Mouse (Mus musculus) left cerebral cortex, postnatal 36 days (tissue): Measurements from ENCODE around the gene Ipo8. TPM values are rescaled to one million over a fixed set of nuclear protein-coding genes. Genes with fewer than 3 reads are reported as not detected.

Source experiments
- DNase-seq, 2 experiments: peaks; one replicate each; pipeline ENCODE4 v3.0.0; 2021 to 2022; ENCODE audit warnings: low spot score in 2 of 2, mixed read lengths in 1 of 2
- intact Hi-C: fragments of 180-260 bp; cut with DNase I; formaldehyde crosslinking; loops from one replicate; pipeline ENCODE4 v1.15.1; 2025
- total RNA-seq, 2 experiments: library from RNA; stranded (reverse); gene quantifications; 2 replicates each; pipeline ENCODE4 v1.2.3; 2021

Ipo8 gene
- total RNA-seq, 2 experiments from 2014 or later = 37.4 to 45.9 TPM

DNA sequence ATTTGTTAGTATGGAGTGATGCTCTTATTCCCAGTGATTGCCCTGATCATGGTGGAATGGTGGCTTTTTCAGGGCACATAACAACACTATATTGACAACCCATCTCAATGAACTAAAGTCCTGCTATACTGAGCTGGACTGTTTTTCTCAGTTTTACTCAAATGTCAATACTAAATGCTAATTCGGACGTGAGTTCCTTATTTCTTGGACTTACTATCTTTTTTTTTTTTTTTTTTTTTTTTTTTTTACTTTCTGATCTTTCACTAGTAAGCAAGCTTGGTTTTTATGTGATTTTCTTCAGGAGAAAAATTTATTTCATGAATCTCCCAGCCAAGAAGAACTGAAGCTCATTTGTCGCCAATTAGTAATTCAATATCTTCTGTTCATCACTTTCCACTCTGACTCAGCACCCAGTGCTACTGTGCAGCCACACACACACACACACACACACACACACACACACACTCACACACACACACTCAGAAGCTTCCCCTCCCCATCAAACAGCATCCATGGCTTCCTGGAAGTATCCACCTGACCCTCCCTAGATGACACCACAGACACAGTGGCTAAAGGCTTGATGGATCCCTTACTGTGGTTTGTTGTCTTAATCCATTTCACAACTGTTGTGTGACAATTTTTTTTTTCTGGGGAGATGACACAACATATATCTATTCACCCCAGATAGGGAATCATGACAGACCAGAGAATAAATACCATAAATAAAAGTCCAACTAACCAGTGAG is 69.1 kb downstream of the Ipo8 start:
- intact Hi-C loops = no loop called here

DNA sequence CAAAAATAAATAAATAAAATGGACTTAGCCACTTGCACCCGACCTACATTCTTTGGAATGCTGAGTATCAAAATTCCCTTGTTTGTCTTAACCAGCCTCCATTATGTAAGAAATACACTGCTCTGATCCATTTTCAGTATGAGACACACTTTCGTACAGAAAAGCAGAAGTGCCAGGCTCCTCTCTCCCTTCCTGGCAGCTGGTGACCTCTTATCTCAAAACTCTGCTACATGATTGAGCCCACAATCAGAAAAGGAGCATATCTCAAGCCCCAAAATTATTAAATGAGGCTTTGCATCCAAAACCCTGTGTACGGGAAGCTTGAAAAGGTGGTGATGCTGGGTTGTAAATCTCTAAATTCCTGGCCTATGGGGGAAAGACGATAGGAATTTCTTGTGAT is 69.8 kb downstream of the Ipo8 start:
- intact Hi-C loops = no loop called here

More for the DNA sequence above, 69.1 kb downstream of the Ipo8 start:
- no peak for DNase-seq

DNA sequence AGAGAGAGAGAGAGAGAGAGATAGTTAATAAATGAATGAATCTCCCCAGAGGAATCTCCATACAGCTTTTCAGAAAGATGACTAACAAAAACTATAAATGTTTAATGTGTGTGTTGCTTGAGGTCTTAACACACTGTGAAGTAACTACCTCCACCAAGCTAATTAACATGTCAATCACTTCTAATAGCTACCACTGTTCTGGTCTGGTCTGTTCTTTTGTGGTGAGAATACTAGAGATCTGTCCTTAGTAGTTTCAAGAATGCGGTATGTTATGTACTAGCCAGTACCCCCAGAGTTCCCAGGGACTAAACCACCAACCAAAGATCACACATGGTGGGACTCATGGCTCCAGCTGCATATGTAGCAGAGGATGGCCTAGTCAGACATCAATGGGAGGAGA is 74.7 kb downstream of the Ipo8 start:
- DNase-seq = no peak
- intact Hi-C loops = loop anchor here (10.0 kb wide), 1 partner anchor 542 kb away; the partner anchor contains the start of gene Ergic2

More for the DNA sequence above, 69.8 kb downstream of the Ipo8 start:
- no peak for DNase-seq

DNA sequence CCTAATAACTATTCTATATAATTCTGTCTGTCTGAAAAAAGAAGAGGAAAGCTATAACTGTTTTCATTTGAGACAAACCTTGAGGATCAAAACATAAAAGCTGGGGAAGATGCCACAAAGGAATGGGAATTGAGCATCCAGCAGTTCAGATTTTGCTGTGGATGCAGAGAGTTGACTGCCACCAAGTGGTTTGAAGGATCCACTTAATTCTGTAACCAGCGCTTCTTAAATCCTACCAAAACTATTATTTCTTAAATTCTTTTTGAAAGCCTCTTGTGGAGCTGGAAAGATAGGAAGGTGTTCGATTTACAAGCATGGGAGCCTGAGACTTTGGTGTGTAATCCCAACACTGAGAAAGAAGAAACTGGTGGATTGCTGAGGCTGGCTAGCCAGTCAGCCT is 79.9 kb downstream of the Ipo8 start:
- no peak for DNase-seq
- intact Hi-C loops = loop anchor here (5.0 to 10.0 kb wide), 2 partner anchors 504 to 537 kb away; partner anchors contain the start of gene Ergic2

DNA sequence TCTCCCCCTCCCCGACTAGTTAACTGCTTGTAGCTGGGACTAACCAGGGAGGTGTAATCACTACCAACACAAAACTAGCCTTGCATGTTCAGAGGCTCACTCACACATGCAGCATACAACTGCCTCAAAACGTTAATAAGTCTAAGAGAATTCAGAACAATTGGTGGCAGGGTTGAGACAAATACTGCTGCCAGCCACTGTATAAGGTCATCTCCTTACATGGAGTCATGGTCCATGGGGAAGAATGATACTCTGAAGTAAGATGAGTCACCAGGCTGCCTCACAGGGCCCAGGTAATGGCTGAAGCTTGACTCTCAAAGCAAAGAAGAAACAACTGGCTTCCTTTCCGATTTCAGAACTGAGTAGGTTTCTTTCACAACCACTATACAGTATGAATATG is 81.1 kb downstream of the Ipo8 start:
- no peak for DNase-seq
- intact Hi-C loops = loop anchor here (5.0 to 10.0 kb wide), 2 partner anchors 503 to 535 kb away; partner anchors contain the start of gene Ergic2

DNA sequence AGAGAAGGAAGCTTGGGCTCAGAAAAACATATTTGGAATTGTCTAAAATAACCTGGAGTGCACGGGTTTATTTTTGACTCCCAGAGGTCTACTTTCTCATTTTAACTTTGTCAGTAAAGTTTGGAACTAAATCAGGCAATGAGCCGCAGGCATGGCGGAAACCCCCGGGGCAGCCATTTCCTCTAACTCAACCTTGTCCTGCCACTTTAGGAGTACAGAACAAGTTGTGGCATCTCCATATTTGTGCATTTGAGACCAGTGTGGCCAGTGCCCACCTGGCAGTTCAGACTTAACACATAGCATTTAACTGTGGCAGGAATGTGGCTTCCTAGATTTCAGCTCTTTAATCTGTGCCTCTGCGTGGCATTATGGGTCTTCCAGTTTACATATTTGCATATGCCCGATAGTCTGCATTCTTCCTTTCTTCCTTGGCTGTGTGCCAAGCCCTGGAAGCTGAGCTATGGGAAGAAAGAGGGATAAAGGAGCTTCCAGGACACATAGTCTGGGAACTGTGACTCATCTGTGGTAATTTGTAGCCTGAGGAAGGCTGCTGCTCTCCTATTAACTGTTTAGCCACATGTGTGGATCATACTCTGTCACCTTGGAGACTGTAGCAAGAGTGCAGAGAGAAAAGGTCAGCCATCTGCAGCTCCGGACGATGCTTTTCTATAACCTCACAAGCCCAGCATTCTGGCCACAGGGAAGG is 90.6 kb downstream of the Ipo8 start:
- intact Hi-C loops = loop anchor here (5.0 kb wide), 1 partner anchor 298 kb away; the partner anchor contains the start of gene Tmtc1
- no peak for DNase-seq

DNA sequence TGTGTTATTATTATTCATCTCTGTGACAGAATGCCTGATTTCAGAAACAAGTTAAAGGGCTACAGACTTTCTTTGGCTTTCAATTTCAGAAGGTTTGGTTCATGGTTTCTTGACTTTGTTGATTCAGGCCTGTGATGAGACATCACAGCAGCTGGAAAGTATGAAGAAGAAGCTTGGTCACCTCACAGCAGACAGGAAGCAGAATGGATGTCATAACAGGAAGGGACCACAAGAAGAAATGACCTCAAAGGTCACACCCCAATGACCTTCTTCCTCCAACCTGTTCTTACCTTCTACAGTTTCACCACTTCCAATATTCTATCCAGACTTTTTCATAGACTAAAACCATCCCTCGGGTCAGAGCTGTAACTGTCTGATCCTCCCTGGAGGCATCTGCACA is 94.9 kb downstream of the Ipo8 start:
- intact Hi-C loops = no loop called here
- no peak for DNase-seq

DNA sequence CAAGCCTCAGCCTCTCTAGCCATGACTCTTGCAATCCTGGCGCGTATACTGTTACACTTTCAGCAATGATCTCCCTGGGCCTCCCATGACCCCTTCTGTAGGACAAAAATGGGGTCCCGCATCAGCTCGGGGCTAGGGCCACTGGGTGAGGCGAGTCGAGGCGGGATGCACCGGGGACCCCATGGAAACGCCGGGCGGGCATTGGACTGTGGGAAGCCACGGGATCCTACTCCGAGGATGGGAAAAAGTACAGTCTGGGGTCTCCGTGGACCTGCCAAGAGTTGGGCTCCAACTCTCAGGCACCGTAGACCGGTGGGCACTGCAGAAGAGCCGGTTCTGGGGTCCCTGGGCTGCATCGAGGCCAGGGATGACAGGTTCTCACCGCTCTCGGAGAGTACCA is 97.3 kb downstream of the Ipo8 start:
- intact Hi-C loops = no loop called here
- DNase-seq = no peak

DNA sequence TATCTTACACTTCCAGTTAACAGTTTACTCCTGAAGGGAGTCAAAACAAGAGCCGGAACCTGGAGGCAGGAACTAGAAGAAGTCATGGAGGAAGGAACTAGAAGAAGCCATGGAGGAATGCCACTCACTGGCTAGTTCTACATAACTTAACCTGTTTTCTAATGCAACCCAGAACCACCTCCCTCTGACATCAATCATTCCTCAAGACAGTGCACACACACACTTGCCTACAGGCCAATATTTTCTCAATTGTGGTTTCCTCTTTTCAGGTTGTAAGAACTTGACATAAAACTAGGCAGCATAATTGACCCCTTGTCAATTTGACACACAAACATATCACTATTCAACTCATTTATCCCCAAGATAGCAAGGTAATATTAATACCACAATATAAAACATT is 98.3 kb downstream of the Ipo8 start:
- intact Hi-C loops = no loop called here

DNA sequence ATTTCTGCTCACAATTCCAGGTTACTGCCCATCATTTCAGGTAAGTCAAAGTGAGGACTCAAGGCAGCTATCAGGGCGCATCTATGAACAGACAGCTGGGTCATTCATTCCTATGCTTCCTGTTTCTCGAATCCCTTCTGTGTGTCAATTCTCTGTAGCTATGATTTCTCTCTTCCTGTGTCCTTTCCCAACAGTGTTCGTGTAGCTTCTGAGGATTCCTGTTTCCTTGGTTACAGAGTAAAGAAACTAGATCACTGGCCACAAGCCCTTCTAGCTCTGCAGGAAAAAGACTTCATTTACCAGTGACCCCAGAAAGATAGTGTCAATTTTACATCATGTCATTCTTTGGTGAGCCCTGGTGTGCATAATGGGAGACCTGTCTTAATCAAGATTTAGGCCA is 102.7 kb downstream of the Ipo8 start:
- no peak for DNase-seq
- intact Hi-C loops = no loop called here

More for the DNA sequence above, 98.3 kb downstream of the Ipo8 start:
- DNase-seq = no peak

DNA sequence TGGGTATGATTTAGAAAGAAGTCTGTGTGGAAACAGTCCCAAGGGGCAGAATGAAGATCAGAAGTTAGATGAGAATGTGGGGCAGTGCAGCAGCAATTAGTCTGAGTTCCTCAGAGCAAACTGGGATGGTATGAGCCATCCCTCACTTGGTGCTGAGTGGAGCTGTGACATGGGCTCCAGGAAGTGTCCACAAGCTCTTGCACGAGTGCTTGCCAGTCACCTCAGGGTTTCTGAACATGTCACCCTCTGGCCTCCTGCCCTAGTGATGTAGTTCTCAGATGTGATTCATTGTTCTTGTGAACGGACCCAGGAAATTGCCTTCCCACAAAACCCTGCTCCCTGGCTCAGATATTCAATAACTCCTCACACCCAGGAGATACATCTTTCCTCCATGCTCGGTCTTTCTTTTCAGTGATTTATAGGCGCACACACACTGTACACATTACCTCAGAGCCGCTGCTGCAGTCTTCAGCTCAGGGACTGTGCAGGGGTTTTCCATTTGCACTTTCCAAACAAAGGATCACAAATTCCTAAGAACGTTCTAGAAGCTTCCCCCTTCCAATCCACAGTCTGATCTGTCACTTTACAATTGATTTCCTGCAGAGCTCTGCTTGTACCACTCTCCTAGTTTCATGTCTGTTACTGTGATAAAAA is 103.3 kb downstream of the Ipo8 start:
- intact Hi-C loops = no loop called here
- DNase-seq = no peak

DNA sequence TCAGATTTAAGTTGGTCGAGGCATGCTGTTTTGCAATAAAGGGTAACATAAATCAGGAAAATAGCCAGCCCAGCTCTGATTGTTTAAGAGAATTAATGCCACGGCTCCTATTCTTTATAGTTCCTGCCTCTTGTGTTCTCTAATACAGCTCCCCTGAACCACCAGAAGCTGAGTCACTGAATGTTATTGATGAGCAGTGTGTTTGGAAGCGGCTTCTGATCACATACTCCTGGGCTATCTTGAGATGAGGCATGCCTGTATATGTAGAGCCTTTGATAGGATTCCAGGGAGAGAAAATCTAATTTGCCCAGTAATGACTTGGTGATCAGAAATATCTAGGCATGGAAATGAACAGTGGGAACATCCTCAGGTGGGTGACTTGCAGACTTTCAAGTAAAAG is 106.8 kb downstream of the Ipo8 start:
- no peak for DNase-seq
- intact Hi-C loops = no loop called here

Other genes with a start within 250 kb of the Ipo8 start
- 1 to 10 TPM; 7.2 to 7.6 TPM for gene Caprin2, start 64.8 kb upstream of the Ipo8 start, total RNA-seq
- 1 to 10 TPM; 1.3 to 3.2 TPM for gene Sinhcaf, start 115.0 kb upstream of the Ipo8 start, total RNA-seq